Mouse (Mus musculus): ENCODE measurements at regions not wholly inside any gene's neighbourhood (a gene's known extent, or its start where the extent isn't known, plus 50 kb on each side); places are given as distances from the start of the nearest gene placed in this dataset.
"Not testable (repeated sequence)": the region's sequence is repeated elsewhere in the genome, so short reads cannot be mapped to it uniquely, and the experiment has no call there.

GRCm38 (mm10) chr6:18566934-18567333, 52.3 kb upstream of the Cttnbp2 start:
- not testable (repeated sequence) for DNase-seq

- DNase-seq = no peak
These were observed 54.6 kb upstream of the Cttnbp2 start for GRCm38 (mm10) chr6:18569221-18569620.

- no peak for DNase-seq
These were observed 63.9 kb upstream of the Cttnbp2 start for GRCm38 (mm10) chr6:18578501-18578900.

- DNase-seq = no peak
These were observed 74.8 kb upstream of the Cttnbp2 start for GRCm38 (mm10) chr6:18589436-18589835.

- DNase-seq = no peak
These were observed 82.0 kb upstream of the Cttnbp2 start for GRCm38 (mm10) chr6:18596680-18597079.

- no peak for DNase-seq
These were observed 85.0 kb upstream of the Cttnbp2 start for GRCm38 (mm10) chr6:18599626-18600025.

GRCm38 (mm10) chr6:18601926-18602325, 87.3 kb upstream of the Cttnbp2 start:
- peak; percentile 1 for DNase-seq

GRCm38 (mm10) chr6:18621372-18622262, 107.0 kb upstream of the Cttnbp2 start:
- DNase-seq = no peak

- no peak for DNase-seq
These were observed 113.9 kb upstream of the Cttnbp2 start for GRCm38 (mm10) chr6:18628591-18628990.

GRCm38 (mm10) chr6:18633540-18634200, 119.0 kb upstream of the Cttnbp2 start:
- no peak for DNase-seq

- DNase-seq = no peak
These were observed 125.2 kb upstream of the Cttnbp2 start for GRCm38 (mm10) chr6:18639712-18640383.

- no peak for DNase-seq
These were observed 134.4 kb upstream of the Cttnbp2 start for GRCm38 (mm10) chr6:18648898-18649591.

- DNase-seq = no peak
These were observed 136.7 kb upstream of the Cttnbp2 start for GRCm38 (mm10) chr6:18651319-18651718.

- DNase-seq = no peak
These were observed 137.5 kb upstream of the Cttnbp2 start for GRCm38 (mm10) chr6:18652006-18652601.

- DNase-seq = no peak
These were observed 139.6 kb upstream of the Cttnbp2 start for GRCm38 (mm10) chr6:18654275-18654674.

GRCm38 (mm10) chr6:18656202-18656601, 141.6 kb upstream of the Cttnbp2 start:
- DNase-seq = no peak

GRCm38 (mm10) chr6:18656772-18657401, 142.2 kb upstream of the Cttnbp2 start:
- no peak for DNase-seq

GRCm38 (mm10) chr6:18664687-18665086, 150.0 kb upstream of the Cttnbp2 start:
- DNase-seq = no peak

GRCm38 (mm10) chr6:18665992-18666391, 151.3 kb upstream of the Cttnbp2 start:
- no peak for DNase-seq

- DNase-seq = peak; percentile 25
These were observed 151.9 kb upstream of the Cttnbp2 start for GRCm38 (mm10) chr6:18666543-18666942.

GRCm38 (mm10) chr6:18670677-18671076, 156.0 kb upstream of the Cttnbp2 start:
- no peak for DNase-seq
